Mouse (Mus musculus) limb, embryonic 13.5 days (tissue): ENCODE measurements at regions not wholly inside any gene's neighbourhood (a gene's known extent, or its start where the extent isn't known, plus 50 kb on each side); places are given as distances from the start of the nearest gene placed in this dataset.

Experiments used
- ATAC-seq: fragments of 200-750 bp; cut with Nextera tagmentation; 2 replicates; pipeline ENCODE4 v1.8.0; 2017; ENCODE audit warnings: low read depth, moderate number of reproducible peaks, moderate TSS enrichment; ENCODE audit not compliant: low FRiP score
- H3K27ac ChIP-seq: fragments of 300-500 bp; sonication (generic); 2 replicates; pipeline ENCODE4 v1.5.1; 2015; ENCODE audit warnings: inconsistent platforms, mild to moderate bottlenecking, moderate library complexity
- H3K27me3 ChIP-seq: fragments of 300-500 bp; sonication (generic); 2 replicates; pipeline ENCODE4 v1.6.1; 2015; ENCODE audit warnings: mild to moderate bottlenecking, inconsistent platforms
- H3K36me3 ChIP-seq: fragments of 300-500 bp; sonication (generic); 2 replicates; pipeline ENCODE4 v1.6.1; 2015; ENCODE audit warnings: inconsistent platforms, mild to moderate bottlenecking, moderate library complexity
- H3K4me1 ChIP-seq: fragments of 300-500 bp; sonication (generic); 2 replicates; pipeline ENCODE4 v1.6.1; 2015; ENCODE audit warnings: inconsistent platforms
- H3K4me2 ChIP-seq: fragments of 300-500 bp; sonication (generic); replicated peaks from 2 replicates; pipeline ENCODE4 v1.6.1; 2015; ENCODE audit warnings: inconsistent platforms, mild to moderate bottlenecking, moderate library complexity
- H3K4me3 ChIP-seq: fragments of 300-500 bp; sonication (generic); 2 replicates; pipeline ENCODE4 v1.5.1; 2015; ENCODE audit warnings: moderate library complexity, mild to moderate bottlenecking, inconsistent platforms
- H3K9ac ChIP-seq: fragments of 300-500 bp; sonication (generic); 2 replicates; pipeline ENCODE4 v1.6.1; 2015; ENCODE audit warnings: mild to moderate bottlenecking, inconsistent platforms
- H3K9me3 ChIP-seq: fragments of 300-500 bp; sonication (generic); 2 replicates; pipeline ENCODE4 v1.6.1; 2016; ENCODE audit warnings: inconsistent platforms
- WGBS: fragments of 180-500 bp; shearing (Covaris S2); methylation state at CpG from one replicate; pipeline ENCODE4 v1.1.7; 2015; 5-methylcytosine and 5-hydroxymethylcytosine counted together

GRCm38 (mm10) chr6:147849988-147850387, 197.1 kb upstream of the Far2 start:
- Histone ChIP-seq H3K9me3 (no peaks in the 10 kb centered on the region), H3K27ac (no peak overlapping the region), H3K4me1 (no peaks in the 10 kb centered on the region), H3K4me3 (no peak overlapping the region), H3K9ac (no peak overlapping the region), H3K27me3 (no peaks in the 10 kb centered on the region), H3K4me2 (no peak overlapping the region), H3K36me3 (no peaks in the 10 kb centered on the region)
- 89% methylated on average over 2 of the region's 2 CpGs for WGBS
- no peak for ATAC-seq

DNA sequence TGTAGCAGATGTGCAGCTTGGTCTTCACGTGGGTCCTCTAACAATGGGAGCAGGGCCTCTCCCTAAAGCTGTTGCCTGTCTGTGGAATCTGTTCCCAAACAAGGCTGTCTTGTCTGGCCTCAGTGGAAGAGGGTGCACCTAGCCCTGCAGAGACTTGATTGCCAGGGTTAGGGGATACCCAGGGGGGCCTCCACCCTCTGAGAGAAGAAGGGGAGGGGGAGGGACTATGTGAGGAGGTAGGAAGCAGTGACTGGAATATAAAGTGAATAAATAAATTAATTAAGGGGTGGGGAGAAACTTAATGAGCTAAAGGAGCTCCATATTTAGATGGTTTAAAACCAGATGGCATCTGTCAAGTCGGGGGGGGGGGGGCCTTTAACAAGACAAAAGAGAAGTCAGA, 185.9 kb upstream of the Far2 start:
- ATAC-seq, result no peak
- Histone ChIP-seq H3K27me3 (no peaks in the 10 kb centered on the region), H3K4me1 (no peaks in the 10 kb centered on the region), H3K27ac (no peak overlapping the region), H3K4me2 (no peak overlapping the region), H3K4me3 (no peak overlapping the region), H3K9me3 (no peaks in the 10 kb centered on the region), H3K36me3 (no peaks in the 10 kb centered on the region), H3K9ac (no peak overlapping the region)
- WGBS, result 56% methylated on average over 2 of the region's 2 CpGs

- 80% methylated on average over 3 of the region's 3 CpGs for WGBS
- H3K27ac ChIP-seq, result no peak overlapping the region
- ATAC-seq, result no peak
These were observed 176.0 kb upstream of the Far2 start for GRCm38 (mm10) chr6:147871033-147871432.

DNA sequence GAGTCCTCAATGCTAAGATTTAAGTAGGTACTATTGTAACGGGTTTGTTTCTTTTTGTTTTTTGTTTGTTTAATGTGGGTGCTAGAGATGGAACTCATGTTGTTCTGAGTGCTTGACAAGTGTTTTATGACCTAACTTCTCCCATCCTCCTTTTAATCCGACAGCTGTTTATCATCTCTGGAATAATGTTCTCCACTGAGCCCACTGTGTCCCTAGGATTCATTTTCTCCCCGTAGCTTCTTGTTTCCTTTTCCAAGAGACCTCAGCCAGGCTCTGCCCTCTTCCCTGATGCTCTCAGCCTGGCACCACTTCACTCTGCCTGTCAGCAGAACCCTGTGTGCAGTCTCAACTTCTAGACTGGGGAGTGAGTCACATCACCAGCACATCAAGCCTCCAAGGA, 173.9 kb upstream of the Far2 start:
- H3K4me1 ChIP-seq, result no peaks in the 10 kb centered on the region
- no peak overlapping the region for H3K4me2 ChIP-seq
- no peak overlapping the region for H3K27ac ChIP-seq
- no peaks in the 10 kb centered on the region for H3K36me3 ChIP-seq
- 67% methylated on average over 3 of the region's 3 CpGs for WGBS
- H3K9me3 ChIP-seq, result no peaks in the 10 kb centered on the region
- no peaks in the 10 kb centered on the region for H3K27me3 ChIP-seq
- H3K4me3 ChIP-seq, result no peak overlapping the region
- no peak overlapping the region for H3K9ac ChIP-seq
- no peak for ATAC-seq

More at GRCm38 (mm10) chr6:147871033-147871432, 176.0 kb upstream of the Far2 start:
- Histone ChIP-seq H3K27me3 (no peaks in the 10 kb centered on the region), H3K4me2 (no peak overlapping the region), H3K4me3 (no peak overlapping the region), H3K9ac (no peak overlapping the region), H3K4me1 (no peaks in the 10 kb centered on the region), H3K9me3 (no peaks in the 10 kb centered on the region), H3K36me3 (no peaks in the 10 kb centered on the region)

DNA sequence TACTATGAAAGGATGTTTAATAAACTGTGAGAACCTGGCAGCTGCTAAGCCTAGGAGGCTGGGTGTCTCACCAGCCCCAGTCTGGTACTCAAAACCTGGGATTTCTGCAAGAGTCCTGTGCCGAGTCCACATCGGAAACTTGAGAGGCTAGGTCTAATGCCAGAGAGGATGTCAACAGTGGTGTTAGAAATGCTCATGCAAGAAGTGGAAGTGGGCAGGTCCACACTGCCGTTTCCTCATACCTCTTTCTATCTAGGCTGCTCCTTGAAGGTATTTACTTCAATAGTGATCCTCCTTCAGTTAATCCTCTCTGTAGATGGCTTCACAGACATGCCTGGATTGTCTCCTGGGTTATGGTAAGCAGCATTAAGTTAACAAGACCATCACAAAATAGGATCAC, 168.6 kb upstream of the Far2 start:
- Histone ChIP-seq H3K4me1 (no peaks in the 10 kb centered on the region), H3K27me3 (no peaks in the 10 kb centered on the region), H3K27ac (no peak overlapping the region), H3K36me3 (no peaks in the 10 kb centered on the region), H3K9ac (no peak overlapping the region), H3K4me2 (no peak overlapping the region), H3K9me3 (no peaks in the 10 kb centered on the region), H3K4me3 (no peak overlapping the region)
- ATAC-seq, result no peak
- WGBS, result 95% methylated on average over 3 of the region's 3 CpGs

- no peaks in the 10 kb centered on the region for H3K4me1 ChIP-seq
- H3K9me3 ChIP-seq, result peaks cover 7% of the 10 kb centered on the region
- no peak overlapping the region for H3K4me2 ChIP-seq
- no peaks in the 10 kb centered on the region for H3K27me3 ChIP-seq
- 78% methylated on average over 4 of the region's 4 CpGs for WGBS
- H3K4me3 ChIP-seq, result no peak overlapping the region
- no peak overlapping the region for H3K27ac ChIP-seq
- H3K9ac ChIP-seq, result no peak overlapping the region
- no peak for ATAC-seq
- H3K36me3 ChIP-seq, result no peaks in the 10 kb centered on the region
These were observed 161.2 kb upstream of the Far2 start for GRCm38 (mm10) chr6:147885902-147886301.

DNA sequence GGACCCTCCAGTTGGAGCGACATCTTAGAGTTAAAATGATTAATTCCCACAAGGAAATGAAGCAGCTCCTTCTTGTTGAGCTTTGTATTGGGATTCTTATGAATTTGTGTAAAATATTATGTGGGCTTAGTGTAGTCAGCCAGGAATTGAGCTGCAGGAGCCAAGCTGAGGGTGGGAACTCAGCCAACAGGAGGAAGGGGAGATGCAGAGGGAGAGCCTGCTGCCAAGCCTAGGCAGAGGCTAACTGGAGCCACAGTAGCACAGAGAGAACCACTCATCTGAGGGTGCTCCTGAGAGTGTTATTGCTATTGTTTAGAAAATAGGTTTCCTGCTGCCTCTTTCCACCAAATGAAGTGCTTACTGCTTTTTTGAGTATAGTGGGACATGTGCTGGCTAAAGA, 127.4 kb upstream of the Far2 start:
- Histone ChIP-seq H3K4me1 (peaks cover 8% of the 10 kb centered on the region), H3K9me3 (no peaks in the 10 kb centered on the region), H3K27ac (no peak overlapping the region), H3K4me3 (no peak overlapping the region), H3K27me3 (no peaks in the 10 kb centered on the region), H3K9ac (no peak overlapping the region), H3K4me2 (no peak overlapping the region), H3K36me3 (no peaks in the 10 kb centered on the region)
- no peak; the same call in 1 of the 2 replicates for ATAC-seq
- WGBS, result 52% methylated on average over 1 of the region's 1 CpGs

DNA sequence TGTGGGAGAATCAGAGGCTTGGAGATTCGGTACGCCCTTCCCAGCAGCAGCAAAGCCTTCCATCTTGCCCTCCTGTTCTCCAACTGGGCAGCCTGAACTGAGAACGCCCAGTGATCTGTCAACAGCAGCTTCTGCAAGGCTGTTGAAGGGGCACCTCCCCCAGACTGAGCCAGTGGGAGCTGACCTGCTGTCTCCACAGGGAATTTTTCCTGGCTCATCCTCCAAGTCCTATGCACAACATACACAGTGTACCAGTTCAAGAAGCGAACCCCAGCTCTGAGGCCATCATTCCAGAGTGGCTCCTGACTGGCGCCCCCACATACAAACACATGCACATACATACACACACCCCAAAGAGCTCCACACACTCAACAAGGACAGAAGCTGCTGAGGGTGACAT, 126.0 kb upstream of the Far2 start:
- Histone ChIP-seq H3K27ac (no peak overlapping the region), H3K4me1 (peaks cover 8% of the 10 kb centered on the region), H3K4me3 (no peak overlapping the region), H3K36me3 (no peaks in the 10 kb centered on the region), H3K27me3 (no peaks in the 10 kb centered on the region), H3K9ac (no peak overlapping the region), H3K4me2 (no peak overlapping the region), H3K9me3 (no peaks in the 10 kb centered on the region; the same call in 1 of the 2 replicates)
- 74% methylated on average over 5 of the region's 5 CpGs for WGBS
- no peak for ATAC-seq

DNA sequence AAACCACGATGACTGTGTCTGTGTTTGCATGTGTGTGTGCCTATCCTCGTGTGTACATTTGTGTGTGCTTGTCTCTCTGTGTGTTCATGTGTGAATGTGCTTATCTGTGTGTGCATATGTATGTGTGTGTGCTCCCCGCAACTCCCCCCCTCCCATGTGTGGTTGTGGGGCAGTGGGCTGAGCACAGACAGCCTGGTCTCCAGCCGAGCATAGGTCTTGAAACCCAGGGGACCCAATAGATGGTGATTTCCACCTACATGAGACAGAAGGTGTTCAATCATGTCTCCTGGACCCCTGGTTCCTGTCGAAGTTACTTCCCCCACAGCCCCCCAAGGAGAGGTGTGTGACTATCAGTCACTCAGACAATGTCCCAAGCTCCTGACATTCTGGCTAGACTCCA, 124.6 kb upstream of the Far2 start:
- no peaks in the 10 kb centered on the region; the same call in 1 of the 2 replicates for H3K9me3 ChIP-seq
- no peak for ATAC-seq
- WGBS, result 81% methylated on average over 5 of the region's 5 CpGs
- H3K4me1 ChIP-seq, result peaks cover 8% of the 10 kb centered on the region
- no peaks in the 10 kb centered on the region for H3K36me3 ChIP-seq
- no peak overlapping the region for H3K4me3 ChIP-seq
- no peak overlapping the region for H3K4me2 ChIP-seq
- no peak overlapping the region for H3K9ac ChIP-seq
- H3K27me3 ChIP-seq, result no peaks in the 10 kb centered on the region
- no peak overlapping the region for H3K27ac ChIP-seq

DNA sequence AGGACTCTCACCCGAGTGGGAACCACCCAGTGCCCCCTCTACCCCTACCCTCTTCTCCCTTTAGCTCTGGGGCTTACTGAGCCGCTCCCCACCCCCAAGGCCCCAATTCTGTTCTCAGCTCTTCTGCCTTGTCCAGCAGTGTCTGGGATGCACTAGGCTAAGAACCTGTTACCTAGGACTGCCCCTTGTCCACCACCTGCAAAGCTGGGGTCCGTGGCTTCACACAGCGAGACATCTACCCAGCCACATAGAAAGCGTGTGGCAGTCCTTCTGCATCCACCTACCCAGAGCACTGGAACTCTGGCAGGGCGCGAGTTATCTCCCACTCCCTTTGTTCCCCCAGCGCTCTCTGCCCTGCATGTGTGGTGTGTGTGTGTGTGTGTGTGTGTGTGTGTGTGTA, 123.8 kb upstream of the Far2 start:
- no peak for ATAC-seq
- WGBS, result 90% methylated on average over 8 of the region's 8 CpGs
- no peaks in the 10 kb centered on the region for H3K36me3 ChIP-seq

GRCm38 (mm10) chr6:147928951-147929350, 118.1 kb upstream of the Far2 start:
- no peak overlapping the region for H3K9ac ChIP-seq
- H3K27me3 ChIP-seq, result peaks cover 18% of the 10 kb centered on the region; the same call in 1 of the 2 replicates
- no peak for ATAC-seq
- H3K9me3 ChIP-seq, result no peaks in the 10 kb centered on the region; the same call in 1 of the 2 replicates
- H3K27ac ChIP-seq, result no peak overlapping the region
- H3K4me1 ChIP-seq, result no peaks in the 10 kb centered on the region
- H3K36me3 ChIP-seq, result no peaks in the 10 kb centered on the region
- H3K4me3 ChIP-seq, result no peak overlapping the region
- no peak overlapping the region for H3K4me2 ChIP-seq

More for the DNA sequence above, 123.8 kb upstream of the Far2 start:
- Histone ChIP-seq H3K27ac (no peak overlapping the region), H3K27me3 (no peaks in the 10 kb centered on the region), H3K4me3 (no peak overlapping the region), H3K4me1 (peaks cover 8% of the 10 kb centered on the region), H3K9me3 (no peaks in the 10 kb centered on the region; the same call in 1 of the 2 replicates), H3K4me2 (no peak overlapping the region), H3K9ac (no peak overlapping the region)

- WGBS, result 82% methylated on average over 3 of the region's 3 CpGs
- H3K36me3 ChIP-seq, result no peaks in the 10 kb centered on the region
- H3K27me3 ChIP-seq, result peaks cover 14% of the 10 kb centered on the region
- no peak for ATAC-seq
- H3K4me3 ChIP-seq, result no peak overlapping the region
- no peak overlapping the region for H3K9ac ChIP-seq
- no peaks in the 10 kb centered on the region for H3K4me1 ChIP-seq
- no peak overlapping the region for H3K4me2 ChIP-seq
- no peak overlapping the region for H3K27ac ChIP-seq
- H3K9me3 ChIP-seq, result peaks cover 9% of the 10 kb centered on the region; the same call in 1 of the 2 replicates
These were observed 103.0 kb upstream of the Far2 start for GRCm38 (mm10) chr6:147944020-147944419.

- peaks cover 7% of the 10 kb centered on the region; the same call in 1 of the 2 replicates for H3K27me3 ChIP-seq
- no peaks in the 10 kb centered on the region for H3K36me3 ChIP-seq
- no peak overlapping the region for H3K4me2 ChIP-seq
- H3K4me3 ChIP-seq, result no peak overlapping the region
- peaks cover 9% of the 10 kb centered on the region; the same call in 1 of the 2 replicates for H3K9me3 ChIP-seq
- no peak overlapping the region for H3K9ac ChIP-seq
- H3K4me1 ChIP-seq, result no peaks in the 10 kb centered on the region
- H3K27ac ChIP-seq, result no peak overlapping the region
- ATAC-seq, result no peak
- WGBS, result 75% methylated on average over 4 of the region's 4 CpGs
These were observed 102.0 kb upstream of the Far2 start for GRCm38 (mm10) chr6:147944940-147945676.
